Mouse (Mus musculus): ENCODE data around the gene Idua.

DNA sequence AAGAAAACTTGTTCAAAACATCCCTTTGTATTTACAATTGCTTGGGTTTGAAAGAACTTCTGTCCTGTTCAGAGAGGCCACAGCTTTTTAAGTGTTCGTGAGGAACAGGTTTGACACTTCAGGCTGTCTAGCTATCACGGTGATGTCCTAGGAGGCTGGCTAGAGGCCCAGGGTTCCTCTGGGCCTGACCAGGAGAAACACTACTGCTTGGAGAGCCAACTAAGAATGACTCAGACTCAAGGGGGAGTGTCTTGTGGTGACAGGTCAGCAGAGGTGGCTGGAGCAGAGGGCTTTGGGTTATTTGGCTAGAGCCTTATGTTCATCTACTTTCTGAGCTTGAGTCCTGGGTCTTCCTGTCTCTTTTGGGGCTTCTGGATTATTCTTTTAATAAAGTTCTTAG, 63.9 kb downstream of the Idua start:
- TF ChIP-seq CTCF (IDR thresholded peaks at IDR 0.05; ENCODE audit: low read depth, low read length) (no peak), POLR2A (IDR thresholded peaks at IDR 0.05; ENCODE audit: borderline replicate concordance, low read depth, low read length) (no peak)

Data from bone marrow macrophage, adult 2 months (primary cell).